26 mouse cellular contexts compared by ENCODE assay signal in genomic region chr15:24053197-24053596, GRCm38 (mm10).
A peak's percentile ranks its signal among the peaks of the same experiment; 100 is the strongest.
DNase-seq lines count a peak whose midpoint lies in the region; ATAC-seq lines count a peak whose summit lies in the region.
"Had no signal": no experiment of that assay in that cellular context is flagged by ENCODE, and none has a peak within 500 bp of the region (broad histone marks: within the 10 kb centered on the region; RNA-seq: fewer than 3 reads in every experiment).

No protein-coding gene starts in this region.

- H3K9me3 ChIP-seq in forebrain, embryonic 16.5 days (ENCODE audit: control insufficient read depth, low read length): no peaks in the 10 kb centered on the region
- no peaks in the 10 kb centered on the region for H3K9me3 ChIP-seq in forebrain, embryonic 11.5 days (ENCODE audit: control insufficient read depth, low read length)
- H3K9me3 ChIP-seq in hindbrain, embryonic 15.5 days: no peaks in the 10 kb centered on the region
- H3K9me3 ChIP-seq in midbrain, embryonic 15.5 days: no peaks in the 10 kb centered on the region
- H3K9me3 ChIP-seq: embryonic facial prominence, embryonic 10.5 days; forebrain, embryonic 10.5 days; heart, embryonic 10.5 days; intestine, embryonic 15.5 days; limb, embryonic 10.5 days; liver, embryonic 15.5 days; lung, embryonic 15.5 days had no signal

- peak; percentile 45; the same call in 1 of the 2 replicates for ATAC-seq in forebrain, embryonic 16.5 days
- ATAC-seq in forebrain, embryonic 11.5 days (replicated peaks; ENCODE audit: low FRiP score): no peak
- peak; percentile 54; the same call in 1 of the 2 replicates for ATAC-seq in hindbrain, embryonic 15.5 days (ENCODE audit: low FRiP score, low read depth)
- peak; percentile 63 for ATAC-seq in midbrain, embryonic 15.5 days (replicated peaks)
- ATAC-seq: CD4-positive, CD25-positive, alpha-beta regulatory T cell, adult 4 months; intestine, embryonic 15.5 days had no signal

- 72% methylated on average over 3 of the region's 3 CpGs for WGBS in forebrain, embryonic 16.5 days
- 79% methylated on average over 3 of the region's 3 CpGs for WGBS in forebrain, embryonic 11.5 days
- 28% methylated on average over 3 of the region's 3 CpGs for WGBS in hindbrain, embryonic 15.5 days
- 41% methylated on average over 3 of the region's 3 CpGs for WGBS in midbrain, embryonic 15.5 days

- no peaks in the 10 kb centered on the region for H3K27me3 ChIP-seq in forebrain, embryonic 16.5 days (replicated peaks; ENCODE audit: control insufficient read depth, insufficient read depth, low read length)
- no peaks in the 10 kb centered on the region for H3K27me3 ChIP-seq in forebrain, embryonic 11.5 days (ENCODE audit: control insufficient read depth, insufficient read depth, low read length)
- no peaks in the 10 kb centered on the region for H3K27me3 ChIP-seq in hindbrain, embryonic 15.5 days
- no peaks in the 10 kb centered on the region for H3K27me3 ChIP-seq in midbrain, embryonic 15.5 days (replicated peaks)
- H3K27me3 ChIP-seq: intestine, embryonic 15.5 days; liver, embryonic 15.5 days; lung, embryonic 15.5 days had no signal

- no peak overlapping the region for H3K9ac ChIP-seq in forebrain, embryonic 16.5 days (replicated peaks; ENCODE audit: low read depth, low read length)
- H3K9ac ChIP-seq in forebrain, embryonic 11.5 days (ENCODE audit: low read length): no peak overlapping the region
- H3K9ac ChIP-seq in hindbrain, embryonic 15.5 days: no peak overlapping the region
- H3K9ac ChIP-seq in midbrain, embryonic 15.5 days: no peak overlapping the region
- H3K9ac ChIP-seq: intestine, embryonic 15.5 days; liver, embryonic 15.5 days; lung, embryonic 15.5 days had no signal

- DNase-seq in forebrain, embryonic 11.5 days (ENCODE audit: low spot score): no peak
- peak; percentile 10 for DNase-seq in MN1 (ENCODE audit: low spot score)
- no peak for DNase-seq in cerebellum, adult 18-20 months
- no peak for DNase-seq in urinary bladder, postnatal 4 days (ENCODE audit: low spot score in 2 of 2)
- DNase-seq in lung, postnatal 25 days (ENCODE audit: low spot score): no peak
- DNase-seq: adrenal gland, postnatal 25 days; cerebellum, postnatal 10 days; gastrocnemius, adult 2 months; heart, postnatal 4 days; kidney, adult 8-10 months; kidney, postnatal 25 days; liver; right cerebral cortex, postnatal 25 days had no signal

- no peaks in the 10 kb centered on the region for H3K36me3 ChIP-seq in forebrain, embryonic 16.5 days (ENCODE audit: control insufficient read depth, insufficient read depth)
- H3K36me3 ChIP-seq in forebrain, embryonic 11.5 days (ENCODE audit: control insufficient read depth, insufficient read depth, low read length): no peaks in the 10 kb centered on the region
- no peaks in the 10 kb centered on the region for H3K36me3 ChIP-seq in hindbrain, embryonic 15.5 days
- no peaks in the 10 kb centered on the region for H3K36me3 ChIP-seq in midbrain, embryonic 15.5 days (replicated peaks)
- H3K36me3 ChIP-seq: embryonic facial prominence, embryonic 10.5 days; forebrain, embryonic 10.5 days; heart, embryonic 10.5 days; intestine, embryonic 15.5 days; limb, embryonic 10.5 days; liver, embryonic 15.5 days; lung, embryonic 15.5 days had no signal

- no peak overlapping the region for H3K4me3 ChIP-seq in forebrain, embryonic 16.5 days (replicated peaks; ENCODE audit: low read length)
- H3K4me3 ChIP-seq in forebrain, embryonic 11.5 days (ENCODE audit: low read depth, low read length): no peak overlapping the region
- H3K4me3 ChIP-seq in hindbrain, embryonic 15.5 days: no peak overlapping the region
- no peak overlapping the region for H3K4me3 ChIP-seq in midbrain, embryonic 15.5 days
- H3K4me3 ChIP-seq: embryonic facial prominence, embryonic 10.5 days; forebrain, embryonic 10.5 days; gastrocnemius, adult 2 months; heart, embryonic 10.5 days; intestine, embryonic 15.5 days; layer of hippocampus, adult 2 months; limb, embryonic 10.5 days; liver, embryonic 15.5 days; lung, embryonic 15.5 days had no signal

- H3K4me2 ChIP-seq in forebrain, embryonic 16.5 days (ENCODE audit: low read length): no peak overlapping the region
- no peak overlapping the region for H3K4me2 ChIP-seq in forebrain, embryonic 11.5 days (ENCODE audit: low read depth, low read length, severe bottlenecking)
- H3K4me2 ChIP-seq in hindbrain, embryonic 15.5 days: no peak overlapping the region
- no peak overlapping the region for H3K4me2 ChIP-seq in midbrain, embryonic 15.5 days
- H3K4me2 ChIP-seq: intestine, embryonic 15.5 days; liver, embryonic 15.5 days; lung, embryonic 15.5 days had no signal

- H3K27ac ChIP-seq in forebrain, embryonic 16.5 days (ENCODE audit: low read length): no peak overlapping the region
- H3K27ac ChIP-seq in forebrain, embryonic 11.5 days (ENCODE audit: low read depth, low read length): no peak overlapping the region
- H3K27ac ChIP-seq in hindbrain, embryonic 15.5 days (replicated peaks): no peak overlapping the region
- H3K27ac ChIP-seq in midbrain, embryonic 15.5 days: no peak overlapping the region
- H3K27ac ChIP-seq: embryonic facial prominence, embryonic 10.5 days; forebrain, embryonic 10.5 days; gastrocnemius, adult 2 months; heart, embryonic 10.5 days; intestine, embryonic 15.5 days; layer of hippocampus, adult 2 months; limb, embryonic 10.5 days; liver, embryonic 15.5 days; lung, embryonic 15.5 days; macrophage had no signal

- H3K4me1 ChIP-seq in forebrain, embryonic 16.5 days (replicated peaks; ENCODE audit: control insufficient read depth, insufficient read depth, low read length): no peaks in the 10 kb centered on the region
- no peaks in the 10 kb centered on the region for H3K4me1 ChIP-seq in forebrain, embryonic 11.5 days (replicated peaks; ENCODE audit: control insufficient read depth, insufficient read depth, low read length)
- no peaks in the 10 kb centered on the region for H3K4me1 ChIP-seq in hindbrain, embryonic 15.5 days (replicated peaks)
- no peaks in the 10 kb centered on the region for H3K4me1 ChIP-seq in midbrain, embryonic 15.5 days
- H3K4me1 ChIP-seq: embryonic facial prominence, embryonic 10.5 days; forebrain, embryonic 10.5 days; heart, embryonic 10.5 days; intestine, embryonic 15.5 days; limb, embryonic 10.5 days; liver, embryonic 15.5 days; lung, embryonic 15.5 days had no signal
